Mouse (Mus musculus): ENCODE measurements around the gene Syt17. TPM values are rescaled to one million over a fixed set of nuclear protein-coding genes. Genes with fewer than 3 reads are reported as not detected.

Gene Syt17
- polyA plus RNA-seq (2015; fragmentation: Nextera tagmentation; extraction: Ambion mirVana) = 2.8 and 3.4 TPM in 2 replicates

GRCm38 (mm10) chr7:118448134-118448967 lies at the start of gene Syt17:
Gene Syt17 (minus strand): TSS chr7:118448222.
- Histone ChIP-seq H3K27ac (no peak within 1 kb of the TSS), H3K4me2 (peak within 1 kb of the TSS; percentile 98), H3K4me1 (peaks cover 25% of the 10 kb centered on the region), H3K4me3 (peak within 1 kb of the TSS; percentile 59), H3K36me3 (no peaks in the 10 kb centered on the region), H3K9ac (peak within 1 kb of the TSS; percentile 47), H3K27me3 (peaks cover 43% of the 10 kb centered on the region), H3K9me3 (no peaks in the 10 kb centered on the region)
- peak; percentile 67; the same call in 1 of the 2 replicates for ATAC-seq (ENCODE audit: borderline replicate concordance, extremely low read depth, low FRiP score, low TSS enrichment)
- under 1% methylated on average over 53 of the region's 58 CpGs for WGBS

- H3K4me3 ChIP-seq = no peak overlapping the region
- H3K36me3 ChIP-seq = no peaks in the 10 kb centered on the region
- peaks cover 16% of the 10 kb centered on the region for H3K4me1 ChIP-seq
- no peaks in the 10 kb centered on the region for H3K9me3 ChIP-seq
- ATAC-seq (ENCODE audit: borderline replicate concordance, extremely low read depth, low FRiP score, low TSS enrichment) = no peak
- no peak overlapping the region for H3K27ac ChIP-seq
- H3K4me2 ChIP-seq = no peak overlapping the region
- 64% methylated on average over 4 of the region's 4 CpGs for WGBS
- no peak overlapping the region for H3K9ac ChIP-seq
- H3K27me3 ChIP-seq = no peaks in the 10 kb centered on the region
Observed at GRCm38 (mm10) chr7:118494892-118495579, 47.0 kb upstream of the Syt17 start.

GRCm38 (mm10) chr7:118493892-118494291 lies 45.9 kb upstream of the Syt17 start:
- H3K9me3 ChIP-seq = no peaks in the 10 kb centered on the region
- no peak overlapping the region for H3K4me3 ChIP-seq
- ATAC-seq (ENCODE audit: borderline replicate concordance, extremely low read depth, low FRiP score, low TSS enrichment) = no peak
- H3K36me3 ChIP-seq = no peaks in the 10 kb centered on the region
- H3K4me2 ChIP-seq = no peak overlapping the region
- peak overlapping the region; percentile 56; the same call in 1 of the 2 replicates for H3K27ac ChIP-seq
- no peak overlapping the region for H3K9ac ChIP-seq
- H3K4me1 ChIP-seq = peaks cover 27% of the 10 kb centered on the region
- 63% methylated on average over 9 of the region's 9 CpGs for WGBS
- H3K27me3 ChIP-seq = no peaks in the 10 kb centered on the region

- peak within 1 kb of the TSS; percentile 92 for H3K4me2 ChIP-seq
- no peaks in the 10 kb centered on the region for H3K9me3 ChIP-seq
- peak within 1 kb of the TSS; percentile 80 for H3K4me3 ChIP-seq
- H3K27ac ChIP-seq = peak within 1 kb of the TSS; percentile 94
- peaks cover 46% of the 10 kb centered on the region for H3K4me1 ChIP-seq
- ATAC-seq (ENCODE audit: borderline replicate concordance, extremely low read depth, low FRiP score, low TSS enrichment) = peak; percentile 87
- H3K27me3 ChIP-seq = no peaks in the 10 kb centered on the region
- H3K36me3 ChIP-seq = no peaks in the 10 kb centered on the region
- peak within 1 kb of the TSS; percentile 98 for H3K9ac ChIP-seq
- 1% methylated on average over 49 of the region's 55 CpGs for WGBS
Observed at GRCm38 (mm10) chr7:118491431-118492147, 43.6 kb upstream of the Syt17 start, which contains the start of gene Itpripl2. Gene Itpripl2 (minus strand): TSS chr7:118491975.

- Histone ChIP-seq H3K4me1 (peaks cover 46% of the 10 kb centered on the region), H3K4me3 (peak overlapping the region; percentile 80), H3K27ac (peak overlapping the region; percentile 94), H3K36me3 (no peaks in the 10 kb centered on the region), H3K27me3 (no peaks in the 10 kb centered on the region), H3K4me2 (peak overlapping the region; percentile 92), H3K9ac (peak overlapping the region; percentile 98), H3K9me3 (no peaks in the 10 kb centered on the region)
- WGBS = 4% methylated on average over 67 of the region's 67 CpGs
- ATAC-seq (ENCODE audit: borderline replicate concordance, extremely low read depth, low FRiP score, low TSS enrichment) = peak; percentile 2; the same call in 1 of the 2 replicates
Observed at GRCm38 (mm10) chr7:118490666-118491430, 42.8 kb upstream of the Syt17 start.

- 0 out of 2 replicates have a peak, but pooled peaks have one; percentile 4 for ATAC-seq (ENCODE audit: borderline replicate concordance, extremely low read depth, low FRiP score, low TSS enrichment)
- Histone ChIP-seq H3K4me2 (peak overlapping the region; percentile 92), H3K27ac (no peak overlapping the region), H3K27me3 (no peaks in the 10 kb centered on the region), H3K4me3 (peak overlapping the region; percentile 80), H3K9me3 (no peaks in the 10 kb centered on the region), H3K4me1 (peaks cover 46% of the 10 kb centered on the region), H3K36me3 (peaks cover 6% of the 10 kb centered on the region; the same call in 1 of the 2 replicates), H3K9ac (peak overlapping the region; percentile 98; the same call in 1 of the 2 replicates)
- WGBS = 32% methylated on average over 57 of the region's 57 CpGs
Observed at GRCm38 (mm10) chr7:118489706-118490665, 42.0 kb upstream of the Syt17 start.

- peaks cover 9% of the 10 kb centered on the region; the same call in 1 of the 2 replicates for H3K36me3 ChIP-seq
- H3K4me2 ChIP-seq = peak overlapping the region; percentile 92
- H3K4me3 ChIP-seq = peak overlapping the region; percentile 21; the same call in 1 of the 2 replicates
- no peaks in the 10 kb centered on the region for H3K27me3 ChIP-seq
- H3K9ac ChIP-seq = no peak overlapping the region; the same call in 1 of the 2 replicates
- 22% methylated on average over 8 of the region's 8 CpGs for WGBS
- peak overlapping the region; percentile 72 for H3K27ac ChIP-seq
- H3K4me1 ChIP-seq = peaks cover 46% of the 10 kb centered on the region
- ATAC-seq (ENCODE audit: borderline replicate concordance, extremely low read depth, low FRiP score, low TSS enrichment) = no peak
- no peaks in the 10 kb centered on the region for H3K9me3 ChIP-seq
Observed at GRCm38 (mm10) chr7:118488060-118488664, 40.1 kb upstream of the Syt17 start.

GRCm38 (mm10) chr7:118486917-118487316 lies 38.9 kb upstream of the Syt17 start:
- no peak for ATAC-seq (ENCODE audit: borderline replicate concordance, extremely low read depth, low FRiP score, low TSS enrichment)
- H3K4me1 ChIP-seq = peaks cover 42% of the 10 kb centered on the region
- H3K36me3 ChIP-seq = peaks cover 9% of the 10 kb centered on the region; the same call in 1 of the 2 replicates
- H3K9ac ChIP-seq = no peak overlapping the region
- no peaks in the 10 kb centered on the region for H3K27me3 ChIP-seq
- no peak overlapping the region for H3K27ac ChIP-seq
- H3K9me3 ChIP-seq = no peaks in the 10 kb centered on the region
- 55% methylated on average over 5 of the region's 5 CpGs for WGBS
- H3K4me3 ChIP-seq = no peak overlapping the region
- no peak overlapping the region for H3K4me2 ChIP-seq

GRCm38 (mm10) chr7:118483996-118484395 lies 36.0 kb upstream of the Syt17 start:
- WGBS = 57% methylated on average over 1 of the region's 1 CpGs
- no peak for ATAC-seq (ENCODE audit: borderline replicate concordance, extremely low read depth, low FRiP score, low TSS enrichment)
- peaks cover 9% of the 10 kb centered on the region; the same call in 1 of the 2 replicates for H3K36me3 ChIP-seq
- no peaks in the 10 kb centered on the region for H3K27me3 ChIP-seq
- no peaks in the 10 kb centered on the region for H3K9me3 ChIP-seq
- no peak overlapping the region for H3K27ac ChIP-seq
- no peak overlapping the region for H3K4me3 ChIP-seq
- no peak overlapping the region for H3K4me2 ChIP-seq
- H3K9ac ChIP-seq = no peak overlapping the region
- peaks cover 35% of the 10 kb centered on the region for H3K4me1 ChIP-seq

- H3K4me1 ChIP-seq = peaks cover 26% of the 10 kb centered on the region
- H3K9me3 ChIP-seq = no peaks in the 10 kb centered on the region
- H3K27ac ChIP-seq = no peak overlapping the region
- H3K4me3 ChIP-seq = no peak overlapping the region
- 93% methylated on average over 2 of the region's 2 CpGs for WGBS
- no peak overlapping the region for H3K9ac ChIP-seq
- no peaks in the 10 kb centered on the region for H3K27me3 ChIP-seq
- H3K36me3 ChIP-seq = peaks cover 9% of the 10 kb centered on the region; the same call in 1 of the 2 replicates
- no peak for ATAC-seq (ENCODE audit: borderline replicate concordance, extremely low read depth, low FRiP score, low TSS enrichment)
- no peak overlapping the region for H3K4me2 ChIP-seq
Observed at GRCm38 (mm10) chr7:118482001-118482400, 34.0 kb upstream of the Syt17 start.
